Mouse (Mus musculus) layer of hippocampus, postnatal 36 days (tissue): ENCODE data around the gene Hoxb2. TPM values are rescaled to one million over a fixed set of nuclear protein-coding genes. Genes with fewer than 3 reads are reported as not detected.

ENCODE experiments used
- microRNA-seq, 2 experiments: library from miRNA; unstranded; fragments of <30 nt; microRNA quantifications; one replicate each; pipeline ENCODE4 v1.2.0; 2021
- total RNA-seq, 2 experiments: library from RNA; stranded (reverse); gene quantifications; 2 replicates each; pipeline ENCODE4 v1.2.3; 2021

Hoxb2 gene
- total RNA-seq, 2 experiments from 2014 or later: not detected

Small RNA genes within 50 kb of the gene (microRNA-seq; reads per million reads assigned to microRNA genes)
- gene Mir10a: 18.6 to 19.7 reads per million in 2 experiments

Other genes with a start within 250 kb of the Hoxb2 start
- gene Calcoco2, start 238.6 kb upstream of the Hoxb2 start, total RNA-seq: not detected
- under 1 TPM; 0.27 to 0.46 TPM for gene Ttll6, start 216.7 kb upstream of the Hoxb2 start, total RNA-seq
- gene Hoxb13, start 156.2 kb upstream of the Hoxb2 start, total RNA-seq: not detected
- gene Hoxb9, start 79.1 kb upstream of the Hoxb2 start, total RNA-seq: not detected
- not detected for gene Hoxb8, start 68.6 kb upstream of the Hoxb2 start, total RNA-seq
- gene Hoxb7, start 63.9 kb upstream of the Hoxb2 start, total RNA-seq: not detected
- gene Hoxb6, start 58.0 kb upstream of the Hoxb2 start, total RNA-seq: not detected
- not detected for gene Hoxb5, start 47.2 kb upstream of the Hoxb2 start, total RNA-seq
- not detected for gene Hoxb4, start 32.3 kb upstream of the Hoxb2 start, total RNA-seq
- gene Hoxb3, start 27.2 kb upstream of the Hoxb2 start, total RNA-seq: not detected
- not detected for gene Hoxb1, start 15.2 kb downstream of the Hoxb2 start, total RNA-seq
- gene Skap1, start 114.1 kb downstream of the Hoxb2 start, total RNA-seq: 1 to 10 TPM in 1 of 2 experiments, under 1 TPM in 1; 0.60 to 1.0 TPM